Mouse (Mus musculus) thymus, adult 2 months (tissue): ENCODE measurements around the gene Gpr33. TPM values are rescaled to one million over a fixed set of nuclear protein-coding genes. Genes with fewer than 3 reads are reported as not detected.

Source experiments
- DNase-seq: peaks from one replicate; pipeline ENCODE4 v3.0.0; 2021
- H3K27ac ChIP-seq: fragments of 200-500 bp; 2 replicates; pipeline ENCODE4 v1.5.1; 2012; ENCODE audit warnings: low read length, control low read depth; ENCODE audit not compliant: control insufficient read depth, insufficient read depth
- H3K27me3 ChIP-seq: fragments of 200-500 bp; 2 replicates; pipeline ENCODE4 v1.6.1; 2012; ENCODE audit warnings: mild to moderate bottlenecking, low read length, moderate library complexity, mixed read lengths; ENCODE audit not compliant: control insufficient read depth, insufficient read depth
- H3K36me3 ChIP-seq: fragments of 200-500 bp; 2 replicates; pipeline ENCODE4 v1.6.1; 2012; ENCODE audit warnings: mild to moderate bottlenecking, low read length, moderate library complexity; ENCODE audit not compliant: control insufficient read depth, insufficient read depth
- H3K4me1 ChIP-seq: fragments of 200-500 bp; replicated peaks from 2 replicates; pipeline ENCODE4 v1.6.1; 2012; ENCODE audit warnings: low read length; ENCODE audit not compliant: control insufficient read depth, insufficient read depth
- H3K4me3 ChIP-seq: fragments of 200-500 bp; 2 replicates; pipeline ENCODE4 v1.5.1; 2012; ENCODE audit warnings: mild to moderate bottlenecking, low read length, control low read depth, moderate library complexity; ENCODE audit not compliant: control insufficient read depth, insufficient read depth
- CTCF ChIP-seq: fragments of 200-500 bp; IDR thresholded peaks from 2 replicates; pipeline ENCODE4 v1.5.1; 2012; ENCODE audit warnings: mild to moderate bottlenecking, control low read depth, low read length, moderate library complexity, borderline replicate concordance; ENCODE audit not compliant: control insufficient read depth, poor library complexity, insufficient read depth; ENCODE audit errors: extremely low read depth
- POLR2A ChIP-seq: fragments of 200-500 bp; IDR thresholded peaks from 2 replicates; pipeline ENCODE4 v1.6.1; 2012; ENCODE audit warnings: mild to moderate bottlenecking, low read length, control low read depth, moderate library complexity; ENCODE audit not compliant: control insufficient read depth, poor library complexity, insufficient read depth; ENCODE audit errors: extremely low read depth
- WGBS: fragments of 180-500 bp; shearing (Covaris S2); methylation state at CpG from one replicate; pipeline ENCODE4 v1.1.7; 2018; 5-methylcytosine and 5-hydroxymethylcytosine counted together
- polyA plus RNA-seq: library from polyadenylated mRNA; depleted of rRNA; stranded (reverse); fragments of >200 nt; gene quantifications from 2 replicates; pipeline ENCODE4 v1.2.3, GENCODE M21; 2012

Gpr33 gene
- polyA plus RNA-seq, 1 experiment = 1.2 TPM

GRCm38 (mm10) chr12:52006633-52006994, 21.2 kb downstream of the Gpr33 start:
- H3K4me3 ChIP-seq = peak overlapping the region; percentile 84
- 34% methylated on average over 5 of the region's 5 CpGs for WGBS
- H3K4me1 ChIP-seq = no peaks in the 10 kb centered on the region; the same call in 1 of the 2 replicates
- no peaks in the 10 kb centered on the region for H3K27me3 ChIP-seq
- TF ChIP-seq POLR2A (no peak), CTCF (no peak)
- no peak for DNase-seq
- H3K27ac ChIP-seq = no peak overlapping the region
- no peaks in the 10 kb centered on the region for H3K36me3 ChIP-seq

DNA sequence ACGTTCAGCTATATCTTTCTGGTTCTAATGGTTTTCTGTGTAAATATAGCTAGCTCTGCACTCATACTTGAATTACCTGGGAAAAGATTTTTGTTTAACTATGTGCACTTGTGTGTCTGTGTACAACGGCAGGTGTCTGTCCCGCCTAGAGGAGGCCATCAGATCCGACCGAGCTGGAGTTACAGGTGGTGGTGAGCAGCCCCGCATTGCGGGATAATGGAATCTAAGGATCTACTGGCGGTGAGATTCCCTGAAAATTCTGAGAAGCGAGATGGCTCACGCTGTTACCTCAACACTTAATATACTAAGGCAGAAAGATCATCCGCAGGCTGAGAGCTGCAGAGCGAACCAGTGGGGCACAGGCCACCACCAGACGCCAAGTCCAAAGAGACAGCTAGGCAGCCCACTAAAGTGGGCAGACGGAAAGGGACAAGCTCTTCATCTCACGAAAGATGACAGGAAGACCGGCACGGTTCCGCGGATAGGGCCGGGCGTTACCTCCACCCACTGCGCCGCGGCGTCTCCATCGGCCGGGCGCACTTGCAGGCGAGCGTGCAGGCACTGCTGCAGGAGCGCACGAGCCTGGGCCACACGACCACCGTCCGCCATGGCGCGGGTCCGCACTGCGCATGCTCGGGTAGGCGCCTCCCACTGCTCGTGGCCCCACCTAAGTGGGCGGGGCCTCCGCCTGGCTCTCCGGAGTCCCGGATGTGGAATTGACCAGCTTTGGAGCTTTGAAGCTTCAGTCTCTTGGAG, 21.8 kb downstream of the Gpr33 start, which contains the start of gene Dtd2:
Dtd2 (minus strand) TSS at position 625 of the 756 bp plus-strand sequence.
- WGBS = 2% methylated on average over 46 of the region's 46 CpGs
- no peaks in the 10 kb centered on the region for H3K36me3 ChIP-seq
- peak; percentile 95 for DNase-seq
- H3K4me3 ChIP-seq = peak within 1 kb of the TSS; percentile 84
- peak within 1 kb of the TSS; percentile 6; the same call in 1 of the 2 replicates for H3K27ac ChIP-seq
- H3K4me1 ChIP-seq = no peaks in the 10 kb centered on the region; the same call in 1 of the 2 replicates
- no peaks in the 10 kb centered on the region for H3K27me3 ChIP-seq
- TF ChIP-seq POLR2A (peak; percentile 95), CTCF (no peak; the same call in 1 of the 2 replicates)

- DNase-seq = no peak
- Histone ChIP-seq H3K27ac (no peak overlapping the region), H3K4me3 (no peak overlapping the region), H3K4me1 (no peaks in the 10 kb centered on the region; the same call in 1 of the 2 replicates), H3K27me3 (no peaks in the 10 kb centered on the region), H3K36me3 (0 out of 2 replicates have a peak, but pooled peaks cover 5% of the 10 kb centered on the region)
- WGBS = 81% methylated on average over 3 of the region's 3 CpGs
- TF ChIP-seq CTCF = no peak
- TF ChIP-seq POLR2A = no peak
These were observed 25.1 kb downstream of the Gpr33 start for GRCm38 (mm10) chr12:52002746-52003145.

- TF ChIP-seq POLR2A (no peak), CTCF (no peak)
- DNase-seq = peak; percentile 71
- Histone ChIP-seq H3K4me1 (no peaks in the 10 kb centered on the region; the same call in 1 of the 2 replicates), H3K36me3 (peaks cover 10% of the 10 kb centered on the region; the same call in 1 of the 2 replicates), H3K4me3 (no peak overlapping the region), H3K27ac (no peak overlapping the region), H3K27me3 (no peaks in the 10 kb centered on the region)
- WGBS = 22% methylated on average over 4 of the region's 4 CpGs
These were observed 26.3 kb downstream of the Gpr33 start for GRCm38 (mm10) chr12:52001544-52001943.

DNA sequence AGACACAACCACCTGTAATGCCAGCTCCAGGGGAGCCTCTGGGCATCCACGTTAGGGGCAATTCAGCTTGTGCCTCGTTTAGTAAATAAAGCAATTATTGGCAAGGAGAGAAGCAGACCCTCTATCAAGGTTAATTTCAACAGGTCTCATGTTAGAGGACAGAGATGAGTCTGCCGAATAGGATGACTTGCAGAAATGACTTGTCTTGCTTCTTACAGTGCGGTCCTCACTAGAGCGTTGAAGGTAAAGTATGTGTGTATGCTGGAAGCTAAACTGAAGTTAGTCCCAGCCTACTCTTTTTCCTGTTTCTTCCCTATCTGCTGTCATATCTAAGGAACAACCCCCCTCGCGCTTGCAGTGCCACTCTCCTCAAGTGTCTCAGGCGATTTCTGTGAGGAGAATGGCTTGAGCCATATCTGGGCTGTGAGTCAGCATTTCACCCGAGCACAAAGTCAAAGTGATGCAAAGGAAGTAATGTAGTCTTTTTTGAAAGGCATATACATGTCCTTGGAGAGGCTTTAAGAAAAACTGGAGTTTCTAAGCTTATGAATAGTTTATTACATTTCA, 29.4 kb downstream of the Gpr33 start:
- Histone ChIP-seq H3K27ac (no peak overlapping the region), H3K4me1 (no peaks in the 10 kb centered on the region), H3K36me3 (peaks cover 10% of the 10 kb centered on the region; the same call in 1 of the 2 replicates), H3K4me3 (no peak overlapping the region), H3K27me3 (no peaks in the 10 kb centered on the region)
- TF ChIP-seq CTCF = no peak
- TF ChIP-seq POLR2A = no peak
- no peak for DNase-seq
- WGBS = 79% methylated on average over 9 of the region's 9 CpGs

DNA sequence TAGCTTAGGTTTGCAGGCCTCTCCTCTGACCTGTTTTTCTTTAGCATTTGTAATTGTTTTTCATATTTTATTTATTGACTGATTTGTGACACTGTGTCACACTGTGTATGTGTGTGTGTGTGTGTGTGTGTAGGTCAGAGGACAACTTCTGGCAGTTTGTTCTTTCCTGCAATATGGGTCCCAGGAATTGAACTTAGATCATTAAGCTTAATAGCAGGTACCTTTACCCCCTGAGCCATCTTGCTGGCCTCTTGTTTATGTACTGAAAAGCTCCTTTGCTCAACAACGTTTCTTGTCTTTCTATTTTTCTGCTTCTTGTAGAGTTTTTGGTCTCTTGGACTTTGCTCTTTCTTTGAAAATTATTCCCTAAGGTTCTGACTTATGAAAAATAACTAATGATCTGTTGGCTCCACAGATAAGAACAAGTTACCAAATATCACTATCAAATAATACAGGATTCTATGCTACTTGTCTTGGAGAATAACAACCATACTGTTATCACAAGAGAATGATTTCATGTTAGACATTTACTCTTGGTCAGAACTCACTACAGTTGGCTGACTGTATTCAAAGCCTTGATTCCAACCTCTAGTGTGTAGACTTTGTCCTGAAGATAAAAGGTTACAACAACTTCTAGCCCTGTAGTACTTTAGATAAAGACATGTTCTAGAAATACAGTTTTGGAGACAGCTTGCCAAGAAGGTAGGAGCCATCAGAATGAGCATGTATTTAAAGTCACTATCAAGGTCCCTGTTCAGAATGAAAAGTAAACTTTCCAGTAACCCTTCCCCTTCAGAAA, 31.9 kb downstream of the Gpr33 start:
- no peak for DNase-seq
- H3K27ac ChIP-seq = no peak overlapping the region
- no peak for TF ChIP-seq POLR2A
- TF ChIP-seq CTCF = no peak
- no peaks in the 10 kb centered on the region for H3K27me3 ChIP-seq
- WGBS = 96% methylated on average over 1 of the region's 1 CpGs
- H3K4me3 ChIP-seq = no peak overlapping the region
- no peaks in the 10 kb centered on the region for H3K4me1 ChIP-seq
- peaks cover 10% of the 10 kb centered on the region; the same call in 1 of the 2 replicates for H3K36me3 ChIP-seq
